Mouse (Mus musculus) embryo, embryonic 10.5 days (tissue): ENCODE results near the gene Olfr1393.

Source experiments
- DNase-seq: peaks from one replicate; pipeline ENCODE4 v3.0.0-alpha.2; 2015; ENCODE audit warnings: low spot score

Olfr1393 gene

GRCm38 (mm10) chr11:49278222-49278621, at the start of gene Olfr1393:
Gene Olfr1393, plus strand, starts transcription at chr11:49278304.
- DNase-seq: no peak

- no peak for DNase-seq
Observed at GRCm38 (mm10) chr11:49232781-49233180, 45.3 kb upstream of the Olfr1393 start.

GRCm38 (mm10) chr11:49235459-49236207, 42.5 kb upstream of the Olfr1393 start:
- DNase-seq: no peak

DNA sequence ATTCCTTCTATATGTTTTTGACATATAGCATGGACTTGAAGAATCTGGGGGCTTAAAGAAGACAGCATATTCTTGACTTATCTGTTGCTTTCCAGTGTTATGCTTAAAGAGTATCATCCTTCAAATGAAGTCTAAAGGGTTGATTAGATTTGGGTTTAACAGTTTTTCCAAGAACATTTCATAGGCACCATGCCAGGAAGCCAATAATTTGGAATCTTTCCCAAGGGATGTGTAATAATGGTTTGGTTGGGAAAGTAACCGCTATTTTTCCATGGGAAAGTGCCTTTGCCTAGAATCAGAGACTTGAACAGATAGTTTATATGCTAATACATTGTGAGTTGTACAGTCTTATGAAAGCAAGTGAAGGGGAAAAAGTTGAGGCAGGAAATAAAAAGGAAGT, 41.2 kb upstream of the Olfr1393 start:
- no peak for DNase-seq

- DNase-seq: no peak
Observed at GRCm38 (mm10) chr11:49237532-49237931, 40.6 kb upstream of the Olfr1393 start.

DNA sequence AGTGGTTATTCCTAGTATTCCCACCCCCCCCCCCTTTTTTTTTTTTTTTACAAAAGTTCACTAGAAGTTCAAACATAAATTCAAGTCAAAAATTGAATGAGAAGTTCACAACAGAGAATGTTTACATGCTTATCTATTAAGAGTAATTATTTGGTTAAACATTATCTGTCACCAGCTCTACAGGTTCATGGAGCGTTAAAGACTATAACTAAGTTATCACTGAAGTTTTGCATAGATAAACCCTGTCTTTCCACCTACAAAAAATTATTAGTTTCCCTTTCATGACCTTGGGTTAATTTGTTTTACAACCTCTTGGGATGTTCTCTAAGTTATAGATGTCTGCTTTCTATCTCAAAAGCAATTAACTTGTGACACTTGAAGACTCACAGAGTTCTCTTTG, 37.8 kb upstream of the Olfr1393 start:
- no peak for DNase-seq

- no peak for DNase-seq
Observed at GRCm38 (mm10) chr11:49240874-49241273, 37.2 kb upstream of the Olfr1393 start.

DNA sequence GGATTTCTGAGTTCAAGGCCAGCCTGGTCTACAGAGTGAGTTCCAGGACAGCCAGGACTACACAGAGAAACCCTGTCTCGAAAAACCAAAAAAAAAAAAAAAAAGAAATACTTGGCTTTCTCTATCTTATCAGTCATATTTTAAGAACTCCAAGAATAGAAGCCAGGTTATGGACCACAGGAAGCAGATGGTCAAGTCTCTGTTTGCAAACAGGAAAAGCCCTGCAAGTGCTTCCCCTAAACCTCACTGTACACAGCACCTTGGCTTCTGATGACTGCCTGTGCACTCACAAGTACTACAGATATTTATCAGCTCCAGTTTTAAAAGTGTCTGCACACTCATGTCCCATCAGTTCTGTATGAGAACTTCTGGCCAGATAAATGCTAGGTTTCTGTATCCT, 36.6 kb upstream of the Olfr1393 start:
- no peak for DNase-seq

DNA sequence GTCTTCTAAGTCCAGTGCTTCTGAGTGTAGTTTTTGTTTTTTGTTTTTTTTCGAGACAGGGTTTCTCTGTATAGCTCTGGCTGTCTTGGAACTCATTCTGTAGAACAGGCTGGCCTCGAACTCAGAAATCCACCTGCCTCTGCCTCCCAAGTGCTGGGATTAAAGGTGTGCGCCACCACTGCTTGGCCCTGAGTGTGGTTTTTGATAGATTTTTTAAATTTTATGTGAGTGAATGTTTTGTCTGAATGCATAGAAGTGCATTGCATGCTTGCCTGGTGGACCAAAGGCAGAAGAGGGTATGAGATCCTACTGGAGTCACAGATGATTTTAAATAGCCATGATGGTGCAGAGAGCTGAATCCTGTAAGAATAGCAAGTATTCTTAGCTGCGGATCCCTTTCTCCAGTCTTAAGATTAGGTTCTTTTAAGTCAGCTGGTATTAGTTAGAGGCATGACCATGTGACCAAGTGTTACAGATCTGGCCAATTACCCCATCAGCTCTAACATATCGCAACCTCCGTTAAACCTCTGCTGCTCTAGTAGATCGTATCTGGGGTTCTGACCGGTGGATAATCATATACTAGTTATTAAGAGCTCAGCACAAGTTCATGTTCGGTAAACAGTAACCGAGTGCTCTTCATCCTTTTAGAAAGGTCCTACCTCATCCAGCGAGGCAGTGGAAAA, 35.0 kb upstream of the Olfr1393 start:
- DNase-seq: peak; percentile 59

GRCm38 (mm10) chr11:49243727-49244594, 34.1 kb upstream of the Olfr1393 start, which contains the start of gene Mgat1:
Gene Mgat1, plus strand, starts transcription at chr11:49244191.
- peak; percentile 96 for DNase-seq

- no peak for DNase-seq
Observed at GRCm38 (mm10) chr11:49244595-49244930, 33.5 kb upstream of the Olfr1393 start.

DNA sequence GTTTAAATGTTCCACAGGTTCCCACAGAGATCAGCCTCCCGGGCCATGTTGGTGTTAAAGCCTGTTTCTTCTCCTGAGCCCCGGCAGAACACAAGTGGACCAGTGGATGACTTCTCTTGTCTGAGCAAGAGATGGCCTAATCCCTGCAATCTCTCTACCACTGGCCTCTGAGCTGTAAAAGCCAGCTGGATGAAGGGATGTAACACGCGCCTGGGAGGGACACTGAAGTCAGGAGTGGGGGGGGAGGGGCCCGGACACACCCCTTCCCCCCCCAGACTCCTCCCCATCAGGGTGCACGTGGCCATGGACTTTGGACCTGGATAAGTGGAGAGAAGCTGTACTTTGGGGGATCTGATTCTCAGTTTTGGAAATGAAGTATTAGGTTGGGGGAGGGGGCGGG, 32.9 kb upstream of the Olfr1393 start:
- DNase-seq: peak; percentile 31

DNA sequence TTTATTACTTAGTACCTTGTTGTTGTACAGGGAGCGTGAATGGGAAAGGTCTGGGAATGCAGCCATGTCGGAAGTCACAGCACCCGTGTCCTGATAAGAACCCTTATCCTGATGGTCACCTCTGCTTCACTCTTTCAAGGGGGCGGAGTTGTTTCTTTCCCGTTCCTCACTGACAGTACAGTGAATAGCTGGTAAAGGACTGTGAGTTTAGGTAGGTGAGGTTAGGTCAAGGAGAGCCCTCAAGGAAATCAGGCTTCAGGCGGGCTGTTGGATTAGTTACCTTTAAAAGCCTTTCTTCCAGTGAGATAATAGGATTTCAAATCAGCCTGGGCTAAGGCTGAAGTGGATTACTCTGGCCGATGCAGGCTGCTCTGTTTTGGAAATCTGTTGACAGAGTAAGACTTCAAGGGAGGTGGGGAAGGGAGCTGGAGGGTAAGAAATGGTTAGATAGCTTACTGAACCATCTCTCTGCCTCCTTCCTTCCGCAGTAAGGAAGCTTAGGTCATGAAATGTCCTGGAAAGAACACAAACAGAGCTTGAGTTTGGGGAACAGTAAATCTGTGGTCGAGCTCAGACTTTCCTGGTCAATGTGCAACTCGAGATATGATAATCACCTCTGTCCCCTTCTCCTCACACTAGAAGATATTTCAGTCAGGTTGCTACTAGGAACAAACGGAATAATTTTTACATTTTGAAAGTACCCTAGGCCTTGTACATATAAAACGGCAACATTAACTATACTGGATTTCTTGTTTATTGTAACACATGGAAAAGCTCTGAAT, 32.3 kb upstream of the Olfr1393 start:
- no peak for DNase-seq

GRCm38 (mm10) chr11:49246523-49246922, 31.6 kb upstream of the Olfr1393 start:
- DNase-seq: no peak

DNA sequence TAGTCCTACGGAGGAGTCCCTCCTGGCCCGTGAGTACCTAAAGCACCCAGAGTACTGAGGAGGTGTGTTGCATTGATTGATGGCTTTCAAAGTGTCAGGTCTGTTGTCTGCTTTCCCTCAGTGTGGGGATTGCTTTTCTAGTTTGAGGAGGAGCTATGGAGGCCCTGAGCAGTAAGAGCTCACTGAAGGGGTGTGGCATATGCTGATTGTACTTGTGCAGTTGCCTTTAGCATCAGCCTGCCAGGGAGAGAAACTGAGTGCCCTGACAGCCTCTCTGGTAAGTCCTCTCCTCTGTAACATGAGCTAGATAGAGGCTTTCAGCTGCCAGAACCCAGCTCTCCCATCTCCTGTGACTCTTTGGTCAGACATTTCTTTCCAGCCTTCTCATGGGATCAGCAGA, 30.8 kb upstream of the Olfr1393 start:
- DNase-seq: no peak

DNA sequence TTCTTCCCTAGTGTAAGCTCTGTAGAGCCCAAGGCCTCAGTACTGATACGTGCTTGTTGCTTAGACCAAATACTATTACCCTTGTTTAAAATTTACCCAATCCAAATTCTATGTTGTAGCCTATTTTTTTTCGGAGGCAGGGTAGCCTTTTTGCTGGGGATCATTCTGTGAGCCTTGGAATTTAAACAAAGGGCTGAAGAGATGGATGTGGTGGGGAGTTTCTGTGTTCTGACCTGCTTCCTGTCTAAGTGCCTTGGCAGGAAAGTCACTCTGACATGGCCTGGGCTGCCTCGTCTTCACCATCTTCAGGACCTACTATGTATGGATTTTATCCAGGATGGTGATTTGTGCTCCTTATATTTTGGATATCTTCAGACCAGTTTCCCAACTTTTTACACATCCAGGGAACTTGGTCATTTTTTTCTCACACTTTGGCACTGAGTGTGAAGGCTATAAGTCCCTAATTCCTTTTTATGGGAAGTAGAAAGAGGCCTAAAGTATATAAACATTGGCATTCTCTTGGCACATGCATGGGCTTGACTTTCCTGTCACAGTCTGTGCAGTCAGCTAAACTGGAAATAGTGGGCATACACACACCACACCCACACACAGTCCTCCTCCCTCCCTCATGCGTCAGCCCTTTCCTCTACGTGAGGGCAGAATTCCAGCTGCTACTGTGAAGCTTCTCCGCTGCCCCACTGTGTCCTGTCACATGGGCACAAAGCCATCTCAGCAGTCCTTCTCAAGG, 29.7 kb upstream of the Olfr1393 start:
- DNase-seq: no peak

DNA sequence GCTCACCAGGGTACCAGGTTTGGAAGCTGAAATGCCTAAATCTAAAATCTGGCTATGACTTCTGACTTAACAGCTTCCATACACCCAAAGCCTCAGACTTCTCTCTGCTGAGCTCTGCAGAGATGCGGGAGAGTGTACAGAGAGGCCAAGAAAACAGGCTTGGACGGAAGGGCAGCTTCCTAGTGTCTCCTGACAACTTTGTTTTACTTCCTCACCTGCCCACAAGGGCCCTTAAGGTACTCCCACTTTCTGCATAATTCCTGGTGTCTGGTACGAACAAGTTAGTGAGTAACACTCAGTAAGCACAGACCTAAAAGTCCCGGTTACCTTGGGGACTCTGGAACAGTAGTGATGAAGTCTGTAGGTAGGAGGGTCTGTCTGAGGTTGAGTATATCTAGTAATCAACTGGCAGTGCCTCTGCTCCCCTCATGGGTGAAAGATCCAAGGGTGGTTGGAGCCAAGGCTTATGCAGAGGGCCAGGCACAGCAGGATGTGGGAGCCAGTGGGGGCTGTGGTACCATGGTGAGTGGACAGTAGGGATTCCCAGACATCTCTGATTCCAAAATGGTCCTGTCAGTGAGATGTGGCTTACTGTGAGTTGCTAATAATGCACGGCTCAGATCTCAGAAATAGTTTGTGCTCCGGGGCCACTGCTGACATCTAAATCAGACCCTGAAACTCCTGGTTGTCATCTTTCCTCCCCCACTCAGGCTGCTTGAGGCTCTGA, 29.0 kb upstream of the Olfr1393 start:
- DNase-seq: no peak

GRCm38 (mm10) chr11:49249811-49250421, 28.2 kb upstream of the Olfr1393 start:
- no peak for DNase-seq

GRCm38 (mm10) chr11:49250422-49251379, 27.4 kb upstream of the Olfr1393 start:
- peak; percentile 86 for DNase-seq
